Mouse (Mus musculus) thymus, postnatal 25 days (tissue): ENCODE data around the gene Tmcc2.
A peak's percentile ranks its signal among the peaks of the same experiment; 100 is the strongest.

Experiments
- DNase-seq: peaks from one replicate; pipeline ENCODE4 v3.0.0; 2022

Gene Tmcc2

GRCm38 (mm10) chr1:132390691-132391579 lies at the start of gene Tmcc2:
Gene Tmcc2 (minus strand): TSS chr1:132391281.
- peak; percentile 33 for DNase-seq

GRCm38 (mm10) chr1:132437389-132437788 lies 46.3 kb upstream of the Tmcc2 start:
- DNase-seq: no peak

GRCm38 (mm10) chr1:132436960-132437359 lies 45.9 kb upstream of the Tmcc2 start:
- no peak for DNase-seq

GRCm38 (mm10) chr1:132436320-132436958 lies 45.4 kb upstream of the Tmcc2 start:
- no peak for DNase-seq

- DNase-seq: no peak
These were observed 43.0 kb upstream of the Tmcc2 start for GRCm38 (mm10) chr1:132434032-132434431.

- no peak for DNase-seq
These were observed 42.3 kb upstream of the Tmcc2 start for GRCm38 (mm10) chr1:132433349-132433748.

- DNase-seq: no peak
These were observed 40.6 kb upstream of the Tmcc2 start for GRCm38 (mm10) chr1:132431716-132432115.

- no peak for DNase-seq
These were observed 39.7 kb upstream of the Tmcc2 start for GRCm38 (mm10) chr1:132430818-132431217.

GRCm38 (mm10) chr1:132425600-132425999 lies 34.5 kb upstream of the Tmcc2 start:
- no peak for DNase-seq

GRCm38 (mm10) chr1:132422912-132423696 lies 32.0 kb upstream of the Tmcc2 start:
- no peak for DNase-seq

GRCm38 (mm10) chr1:132420662-132421061 lies 29.6 kb upstream of the Tmcc2 start:
- no peak for DNase-seq

GRCm38 (mm10) chr1:132420206-132420605 lies 29.1 kb upstream of the Tmcc2 start:
- DNase-seq: no peak

- DNase-seq: peak; percentile 84
These were observed 26.5 kb upstream of the Tmcc2 start, which contains the start of gene Dstyk for GRCm38 (mm10) chr1:132417319-132418251. Gene Dstyk (plus strand): TSS chr1:132417555.

GRCm38 (mm10) chr1:132416943-132417290 lies 25.8 kb upstream of the Tmcc2 start:
- DNase-seq: no peak

- DNase-seq: no peak
These were observed 25.3 kb upstream of the Tmcc2 start for GRCm38 (mm10) chr1:132416244-132416942.

- DNase-seq: no peak
These were observed 19.6 kb upstream of the Tmcc2 start for GRCm38 (mm10) chr1:132410657-132411056.

- DNase-seq: no peak
These were observed 10.8 kb upstream of the Tmcc2 start for GRCm38 (mm10) chr1:132401843-132402242.

GRCm38 (mm10) chr1:132400538-132400937 lies 9.5 kb upstream of the Tmcc2 start:
- no peak for DNase-seq

- DNase-seq: no peak
These were observed 5.6 kb upstream of the Tmcc2 start for GRCm38 (mm10) chr1:132396705-132397104.

- no peak for DNase-seq
These were observed 1.8 kb upstream of the Tmcc2 start for GRCm38 (mm10) chr1:132392872-132393271.

- peak; percentile 36 for DNase-seq
These were observed 520 bp upstream of the Tmcc2 start for GRCm38 (mm10) chr1:132391580-132392022.
